Mouse (Mus musculus) CH12.LX (cell line): ENCODE measurements at regions not wholly inside any gene's neighbourhood (a gene's known extent, or its start where the extent isn't known, plus 50 kb on each side); places are given as distances from the start of the nearest gene placed in this dataset.

Experiments used
- DNase-seq: peaks from one replicate; pipeline ENCODE4 v3.0.0-alpha.2; 2013; ENCODE audit errors: extremely low read depth
- H3K27ac ChIP-seq: 2 replicates; pipeline ENCODE4 v1.5.1; 2012; ENCODE audit warnings: low read depth, mild to moderate bottlenecking, control low read depth, moderate library complexity; ENCODE audit not compliant: insufficient read depth
- H3K27me3 ChIP-seq: replicated peaks from 2 replicates; pipeline ENCODE3; 2012; ENCODE audit warnings: inconsistent platforms
- H3K36me3 ChIP-seq, 2 experiments: replicated peaks in 1 of 2; 2 replicates each; pipeline versions ENCODE3 to v1.6.1; 2012; ENCODE audit warnings: inconsistent platforms in 1 of 2, low read length in 1 of 2, mild to moderate bottlenecking in 1 of 2, mixed read lengths in 1 of 2, moderate library complexity in 1 of 2; ENCODE audit not compliant: control insufficient read depth in 1 of 2, insufficient read depth in 1 of 2
- H3K4me1 ChIP-seq, 2 experiments: 2 replicates each; pipeline ENCODE4 v1.6.1; 2012; ENCODE audit warnings: inconsistent platforms in 1 of 2, moderate library complexity in 1 of 2; ENCODE audit not compliant: insufficient read depth in 2 of 2, control insufficient read depth in 1 of 2
- H3K4me2 ChIP-seq: 2 replicates; pipeline ENCODE4 v1.6.1; 2012; ENCODE audit warnings: low read depth, mild to moderate bottlenecking, control low read depth; ENCODE audit not compliant: poor library complexity, insufficient read depth, severe bottlenecking
- H3K4me3 ChIP-seq, 3 experiments: fragments of 150-350 bp in 1 of 3; sonication (generic) in 1 of 3; replicated peaks in 1 of 3; 2 replicates each; pipeline versions ENCODE3 to v1.5.1; 2011 to 2012; ENCODE audit warnings: low read depth in 2 of 3, low read length in 2 of 3, mild to moderate bottlenecking in 2 of 3, moderate library complexity in 2 of 3, control low read depth in 1 of 3, improper control_type of control experiment in 1 of 3, inconsistent platforms in 1 of 3, mixed read lengths in 1 of 3; ENCODE audit not compliant: poor library complexity in 1 of 3
- H3K79me2 ChIP-seq: replicated peaks from 2 replicates; pipeline ENCODE4 v1.6.1; 2012; ENCODE audit warnings: mild to moderate bottlenecking, moderate library complexity; ENCODE audit not compliant: control insufficient read depth, poor library complexity, insufficient read depth, severe bottlenecking; ENCODE audit errors: extremely low read depth
- H3K9ac ChIP-seq: 2 replicates; pipeline ENCODE4 v1.6.1; 2012; ENCODE audit warnings: low read depth, mild to moderate bottlenecking, control low read depth, moderate library complexity; ENCODE audit not compliant: insufficient read depth
- H3K9me3 ChIP-seq: replicated peaks from 2 replicates; pipeline ENCODE3; 2012; ENCODE audit warnings: low read length, inconsistent platforms, mixed read lengths
- CHD1 ChIP-seq: IDR thresholded peaks from 2 replicates; pipeline ENCODE4 v1.6.1; 2012; ENCODE audit warnings: low read depth, low read length, improper control_type of control experiment, inconsistent platforms
- CTCF ChIP-seq, 2 experiments: IDR thresholded peaks in 1 of 2; conservative IDR thresholded peaks in 1 of 2; 2 replicates each; pipeline ENCODE4 v1.5.1; 2011 to 2012; ENCODE audit warnings: low read depth in 2 of 2, low read length in 2 of 2, improper control_type of control experiment in 1 of 2, inconsistent platforms in 1 of 2, mild to moderate bottlenecking in 1 of 2, moderate library complexity in 1 of 2
- E2F4 ChIP-seq: IDR thresholded peaks from 2 replicates; pipeline ENCODE4 v1.6.1; 2011; ENCODE audit warnings: low read depth, low read length, improper control_type of control experiment; ENCODE audit not compliant: insufficient replicate concordance
- ELF1 ChIP-seq: IDR thresholded peaks from 2 replicates; pipeline ENCODE4 v1.6.1; 2014; ENCODE audit warnings: low read depth, mild to moderate bottlenecking, inconsistent platforms, low read length, improper control_type of control experiment
- EP300 ChIP-seq: IDR thresholded peaks from 2 replicates; pipeline ENCODE4 v1.6.1; 2011; ENCODE audit warnings: low read length, improper control_type of control experiment
- ETS1 ChIP-seq: conservative IDR thresholded peaks from 2 replicates; pipeline ENCODE4 v1.6.1; 2012; ENCODE audit warnings: low read depth, mild to moderate bottlenecking, inconsistent platforms, low read length, improper control_type of control experiment, moderate library complexity
- HCFC1 ChIP-seq: IDR thresholded peaks from 2 replicates; pipeline ENCODE4 v1.6.1; 2012; ENCODE audit warnings: low read depth, mild to moderate bottlenecking, inconsistent platforms, low read length, improper control_type of control experiment
- IRF4 ChIP-seq: IDR thresholded peaks from 2 replicates; pipeline ENCODE4 v1.6.1; 2014; ENCODE audit warnings: low read depth, mild to moderate bottlenecking, inconsistent platforms, low read length, improper control_type of control experiment
- MAX ChIP-seq: IDR thresholded peaks from 2 replicates; pipeline ENCODE4 v1.6.1; 2011; ENCODE audit warnings: low read length, improper control_type of control experiment
- MAZ ChIP-seq: IDR thresholded peaks from 2 replicates; pipeline ENCODE4 v1.6.1; 2012; ENCODE audit warnings: low read depth, mild to moderate bottlenecking, inconsistent platforms, low read length, improper control_type of control experiment, moderate library complexity
- MXI1 ChIP-seq: IDR thresholded peaks from 2 replicates; pipeline ENCODE4 v1.6.1; 2011; ENCODE audit warnings: mild to moderate bottlenecking, low read depth, low read length, improper control_type of control experiment
- MYC ChIP-seq: IDR thresholded peaks from 2 replicates; pipeline ENCODE4 v1.6.1; 2011; ENCODE audit warnings: low read depth, mild to moderate bottlenecking, improper control_type of control experiment, low read length
- NELFE ChIP-seq: IDR thresholded peaks from 2 replicates; pipeline ENCODE4 v1.6.1; 2011; ENCODE audit warnings: low read depth, low read length, improper control_type of control experiment
- NRF1 ChIP-seq: IDR thresholded peaks from 2 replicates; pipeline ENCODE4 v1.6.1; 2014; ENCODE audit warnings: low read depth, mild to moderate bottlenecking, inconsistent platforms, low read length, improper control_type of control experiment, moderate library complexity
- PAX5 ChIP-seq: IDR thresholded peaks from 2 replicates; pipeline ENCODE4 v1.6.1; 2012; ENCODE audit warnings: low read length, inconsistent platforms, mixed read lengths
- POLR2AphosphoS2 ChIP-seq: IDR thresholded peaks from 2 replicates; pipeline ENCODE4 v1.6.1; 2011; ENCODE audit warnings: low read depth, low read length, improper control_type of control experiment
- RAD21 ChIP-seq: IDR thresholded peaks from 2 replicates; pipeline ENCODE4 v1.6.1; 2011; ENCODE audit warnings: low read depth, mild to moderate bottlenecking, low read length, improper control_type of control experiment, moderate library complexity
- SIN3A ChIP-seq: IDR thresholded peaks from 2 replicates; pipeline ENCODE4 v1.6.1; 2012; ENCODE audit warnings: low read length, improper control_type of control experiment, inconsistent platforms
- SMC3 ChIP-seq: IDR thresholded peaks from 2 replicates; pipeline ENCODE4 v1.6.1; 2011; ENCODE audit warnings: low read depth, low read length, improper control_type of control experiment
- TBP ChIP-seq: conservative IDR thresholded peaks from 2 replicates; pipeline ENCODE4 v1.6.1; 2011; ENCODE audit warnings: low read depth, low read length, improper control_type of control experiment
- TCF12 ChIP-seq: IDR thresholded peaks from 2 replicates; pipeline ENCODE4 v1.6.1; 2014; ENCODE audit warnings: low read depth, mild to moderate bottlenecking, inconsistent platforms, low read length, improper control_type of control experiment
- USF1 ChIP-seq: IDR thresholded peaks from 2 replicates; pipeline ENCODE4 v1.6.1; 2014; ENCODE audit warnings: low read depth, mild to moderate bottlenecking, inconsistent platforms, low read length, improper control_type of control experiment
- USF2 ChIP-seq: conservative IDR thresholded peaks from 2 replicates; pipeline ENCODE4 v1.6.1; 2011; ENCODE audit warnings: low read depth, low read length, improper control_type of control experiment
- ZC3H11A ChIP-seq: IDR thresholded peaks from 2 replicates; pipeline ENCODE4 v1.6.1; 2012; ENCODE audit warnings: low read depth, mild to moderate bottlenecking, inconsistent platforms, low read length, improper control_type of control experiment
- ZMIZ1 ChIP-seq: IDR thresholded peaks from 2 replicates; pipeline ENCODE4 v1.6.1; 2012; ENCODE audit warnings: low read depth, mild to moderate bottlenecking, inconsistent platforms, low read length, improper control_type of control experiment
- dilution Hi-C: fragments of 300-500 bp; cut with MboI; formaldehyde crosslinking; loops from 2 replicates; pipeline ENCODE4 v1.14.3; 2020; ENCODE audit warnings: low sequenced_read_pairs; ENCODE audit not compliant: extremely low pct_unique_long_range_greater_than_20kb, extremely low pct_ligation_motif_present
- in situ Hi-C: fragments of 300-500 bp; cut with MboI; formaldehyde crosslinking; loops from 3 replicates; pipeline ENCODE4 v1.14.3; 2019; ENCODE audit warnings: low sequenced_read_pairs, low pct_ligation_motif_present, low pct_unique_long_range_greater_than_20kb, mixed read lengths

GRCm38 (mm10) chr5:100249757-100250156 lies 90.1 kb upstream of the Tmem150c start:
- Histone ChIP-seq H3K4me3 (no peak overlapping the region), H3K9ac (no peak overlapping the region), H3K79me2 (no peaks in the 10 kb centered on the region), H3K9me3 (no peaks in the 10 kb centered on the region), H3K36me3 (peaks cover 0 to 3% of the 10 kb centered on the region in 2 experiments), H3K4me1 (peaks cover 6 to 13% of the 10 kb centered on the region in 2 experiments), H3K27ac (no peak overlapping the region), H3K4me2 (no peak overlapping the region), H3K27me3 (no peaks in the 10 kb centered on the region)
- TF ChIP-seq RAD21 (peak; percentile 37), ELF1 (peak; percentile 40; the same call in 1 of the 2 replicates), NRF1 (no peak), NELFE (no peak), E2F4 (no peak), SMC3 (peak; percentile 33; the same call in 1 of the 2 replicates), ZMIZ1 (no peak), CTCF (conservative IDR thresholded peaks at IDR 0.05 in 1 of 2, IDR thresholded peaks at IDR 0.05 in 1 of 2; ENCODE audit: low read depth in 2 of 2, low read length in 2 of 2) (peak; percentile 74 to 91)
- dilution Hi-C loops = no loop called here
- in situ Hi-C loops = loop anchor here (25.0 kb wide), 1 partner anchor 312 kb away; no protein-coding TSS in a partner anchor
- DNase-seq = peak; percentile 40

- Histone ChIP-seq H3K9me3 (no peaks in the 10 kb centered on the region), H3K79me2 (no peaks in the 10 kb centered on the region), H3K4me3 (no peak overlapping the region), H3K4me2 (no peak overlapping the region), H3K27ac (no peak overlapping the region), H3K4me1 (peaks cover 6 to 13% of the 10 kb centered on the region in 2 experiments), H3K36me3 (peaks cover 0 to 3% of the 10 kb centered on the region in 2 experiments), H3K9ac (no peak overlapping the region), H3K27me3 (no peaks in the 10 kb centered on the region)
- DNase-seq = peak; percentile 17
- dilution Hi-C loops (no loop called here), in situ Hi-C loops (loop anchor here (25.0 kb wide), 1 partner anchor 311 kb away; no protein-coding TSS in a partner anchor)
- TF ChIP-seq EP300 (0 out of 2 replicates have a peak, but pooled peaks have one; percentile 27), ETS1 (0 out of 2 replicates have a peak, but pooled peaks have one; percentile 20), HCFC1 (no peak), IRF4 (0 out of 2 replicates have a peak, but pooled peaks have one; percentile 15)
Observed at GRCm38 (mm10) chr5:100248611-100249010, 89.0 kb upstream of the Tmem150c start.

GRCm38 (mm10) chr5:100246709-100247108 lies 87.1 kb upstream of the Tmem150c start:
- peak overlapping the region; percentile 32 for H3K27ac ChIP-seq
- H3K9ac ChIP-seq = no peak overlapping the region
- H3K79me2 ChIP-seq = no peaks in the 10 kb centered on the region
- H3K27me3 ChIP-seq = peaks cover 5% of the 10 kb centered on the region
- TF ChIP-seq EP300 (no peak), POLR2AphosphoS2 (no peak), MYC (no peak), MXI1 (no peak), IRF4 (no peak), TBP (no peak), CTCF (conservative IDR thresholded peaks at IDR 0.05 in 1 of 2, IDR thresholded peaks at IDR 0.05 in 1 of 2; ENCODE audit: low read depth in 2 of 2, low read length in 2 of 2) (no peak), ELF1 (no peak), USF2 (no peak), MAX (no peak), PAX5 (no peak), HCFC1 (no peak), TCF12 (no peak), SIN3A (no peak), USF1 (no peak), NRF1 (no peak), RAD21 (no peak), ZC3H11A (no peak), CHD1 (no peak), MAZ (no peak)
- peaks cover 6 to 13% of the 10 kb centered on the region in 2 experiments for H3K4me1 ChIP-seq
- peaks cover 2% of the 10 kb centered on the region for H3K9me3 ChIP-seq
- DNase-seq = no peak
- peaks cover 0 to 3% of the 10 kb centered on the region in 2 experiments for H3K36me3 ChIP-seq
- H3K4me3 ChIP-seq = peak overlapping the region in 1 of 3 experiments; percentile 51
- in situ Hi-C loops = loop anchor here (25.0 kb wide), 1 partner anchor 309 kb away; no protein-coding TSS in a partner anchor
- no peak overlapping the region for H3K4me2 ChIP-seq
- dilution Hi-C loops = no loop called here
